Mouse (Mus musculus) cerebellum, postnatal 14 days (tissue): Measurements from ENCODE around the gene Slc46a2.
A peak's percentile ranks its signal among the peaks of the same experiment; 100 is the strongest.

Source experiments
- DNase-seq, 2 experiments: peaks; one replicate each; pipeline ENCODE4 v3.0.0; 2021; ENCODE audit warnings: mixed read lengths in 2 of 2

Slc46a2 gene

DNA sequence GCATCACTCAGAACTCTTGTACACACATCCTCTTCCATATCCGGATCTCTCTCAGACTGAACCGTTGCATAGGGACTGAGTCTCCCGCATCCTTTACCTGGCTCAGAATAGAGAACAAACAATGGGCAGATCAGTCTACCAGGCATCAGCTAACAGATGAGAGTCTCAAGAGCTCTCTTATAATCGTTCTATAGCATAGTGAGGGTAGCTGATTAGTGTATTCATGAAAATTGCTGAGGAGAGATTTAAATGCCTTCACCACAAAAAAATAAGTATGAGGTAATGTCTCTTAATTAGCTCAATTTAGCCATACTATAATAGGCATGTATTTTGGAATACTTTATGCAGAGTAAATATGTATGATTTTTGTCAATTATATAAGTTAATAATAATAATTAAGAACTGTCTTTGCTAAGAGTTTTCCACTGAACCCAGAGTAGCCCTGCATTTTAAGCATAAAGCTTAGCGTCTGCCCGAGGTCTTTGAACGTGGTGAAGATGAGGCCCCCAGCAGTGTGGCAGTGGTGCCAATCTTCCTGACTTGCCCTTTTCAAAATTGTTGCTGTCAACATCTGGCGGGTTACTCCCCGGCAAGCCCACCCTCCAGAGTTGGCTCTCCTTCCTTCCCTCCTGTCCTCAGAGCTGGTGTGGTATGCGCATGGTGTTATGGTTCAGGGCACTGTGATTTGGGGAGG is 23.0 kb downstream of the Slc46a2 start:
- DNase-seq, result no peak

DNA sequence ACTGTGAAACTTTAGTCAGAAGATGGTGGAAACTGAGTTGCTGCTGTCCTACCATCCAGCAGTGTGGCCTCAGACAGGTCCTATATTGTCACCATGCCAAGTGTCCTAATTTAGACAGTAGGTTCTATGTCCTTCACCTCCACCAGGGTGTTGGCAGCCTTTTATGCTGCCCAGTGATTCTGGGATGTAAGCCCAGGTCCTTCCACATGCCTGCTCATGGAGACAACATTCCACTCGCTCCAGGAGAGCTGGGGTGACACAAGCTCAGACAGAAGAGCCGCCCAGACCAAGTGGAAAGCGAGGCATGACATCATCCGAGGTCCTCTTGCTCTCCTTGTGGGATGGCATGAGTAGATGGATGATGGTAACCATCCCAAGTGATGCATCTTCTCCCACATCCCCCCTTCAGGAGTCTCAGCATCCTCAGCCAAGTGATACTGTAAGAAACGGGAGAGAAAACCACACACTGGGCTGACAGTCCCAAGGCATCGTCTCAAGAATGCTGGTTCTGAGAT is 24.7 kb downstream of the Slc46a2 start:
- peak; percentile 74 to 88 for DNase-seq

DNA sequence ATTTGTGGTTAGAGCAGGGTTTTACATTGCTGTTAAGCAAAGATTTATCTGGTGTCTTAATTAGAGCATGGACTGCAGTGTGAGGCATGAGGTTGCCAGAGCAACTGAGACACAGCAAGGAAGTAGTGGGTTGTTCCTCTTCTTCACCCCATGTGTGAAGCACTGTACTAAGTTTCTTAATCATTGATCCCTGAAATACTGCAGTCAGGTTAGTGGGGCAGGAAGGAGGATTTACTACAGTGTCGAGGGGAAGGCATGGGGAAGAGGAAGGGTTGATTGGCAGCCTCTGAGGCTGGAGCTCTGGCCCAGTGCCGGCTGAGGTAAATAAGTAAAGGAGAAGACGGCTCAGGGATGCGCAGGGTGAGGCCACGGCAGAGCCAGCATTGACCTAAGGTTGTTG is 26.8 kb downstream of the Slc46a2 start:
- no peak for DNase-seq

DNA sequence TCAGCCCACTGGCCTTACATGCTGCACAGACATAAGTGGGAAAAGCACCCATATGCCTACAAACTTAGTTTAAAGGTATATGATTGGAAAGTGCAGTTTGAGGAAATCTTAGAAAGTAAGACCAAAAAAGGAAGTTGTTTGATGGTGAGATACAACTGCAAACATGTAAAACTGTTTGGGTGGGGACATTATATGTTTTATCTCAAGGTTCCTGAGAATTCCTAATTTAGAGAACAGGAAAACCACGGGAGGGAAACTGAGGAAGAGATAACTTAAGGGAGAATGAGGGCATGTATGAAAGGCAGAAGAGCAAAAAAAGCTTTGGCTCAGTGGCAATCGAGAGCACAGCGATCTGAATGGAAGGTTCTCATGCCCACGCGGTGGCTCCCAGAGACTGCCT is 27.8 kb downstream of the Slc46a2 start:
- no peak for DNase-seq

DNA sequence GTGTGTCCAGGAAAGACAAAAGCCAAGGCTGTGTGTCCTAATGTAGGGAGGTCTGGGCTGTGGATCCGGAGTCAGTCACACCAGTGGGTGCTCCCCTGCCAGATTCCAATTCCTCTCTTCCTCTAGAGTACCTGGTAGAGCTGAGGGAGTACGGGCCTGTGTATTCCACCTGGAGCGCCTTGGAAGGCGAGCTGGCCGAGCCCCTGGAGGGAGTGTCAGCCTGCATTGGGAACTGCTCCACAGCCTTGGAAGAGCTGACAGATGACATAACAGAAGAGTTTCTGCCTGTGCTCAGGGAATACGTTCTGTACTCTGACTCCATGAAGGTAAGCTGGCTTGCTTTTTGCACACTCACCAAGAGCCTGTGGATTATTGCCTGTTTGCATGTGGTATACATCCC is 28.6 kb downstream of the Slc46a2 start:
- DNase-seq, result no peak

DNA sequence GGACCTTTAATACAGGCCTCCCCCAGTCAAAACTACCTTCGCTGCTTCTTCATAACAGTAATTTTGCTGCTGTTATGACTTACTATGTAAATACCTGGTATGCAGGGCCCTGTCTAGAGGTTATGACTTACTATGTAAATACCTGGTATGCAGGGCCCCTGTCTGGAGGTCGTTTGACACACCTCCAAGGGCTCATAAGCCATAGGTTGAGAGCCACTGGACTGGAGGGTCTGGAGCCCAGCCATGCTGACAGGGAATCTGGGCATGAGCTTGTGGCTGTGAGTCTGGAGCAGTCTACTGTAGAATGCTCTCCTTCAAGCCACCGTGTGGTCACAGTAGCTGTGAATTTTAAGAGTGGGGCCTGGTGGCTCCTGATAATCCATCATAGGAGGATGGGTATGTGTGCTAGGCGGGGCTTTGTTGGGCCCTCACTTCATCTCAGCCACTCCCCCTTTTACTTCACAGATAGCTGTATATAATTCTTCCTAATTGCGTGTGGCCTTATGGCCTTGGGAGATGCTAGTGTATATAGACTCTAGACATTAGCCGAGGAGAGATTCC is 30.6 kb downstream of the Slc46a2 start:
- DNase-seq, result no peak

DNA sequence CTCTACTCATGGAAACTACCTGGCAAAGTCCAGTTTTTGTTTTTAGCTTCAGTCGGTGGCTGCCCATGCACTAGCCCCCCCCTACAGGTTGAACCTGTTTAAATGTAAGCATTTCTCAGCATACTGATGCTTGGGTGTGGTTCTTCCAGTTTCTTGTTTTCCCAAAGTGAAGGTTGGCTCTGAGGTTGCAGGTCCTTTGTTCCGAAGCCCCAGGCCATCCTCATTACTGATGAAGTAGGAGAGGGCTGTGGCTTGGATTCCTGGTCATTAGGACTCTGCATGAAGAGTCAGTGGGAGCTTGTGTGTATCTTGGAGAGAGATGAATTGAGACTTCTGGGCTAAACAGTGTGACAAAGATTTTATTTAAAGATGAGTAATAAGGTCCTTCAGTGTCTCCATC is 33.6 kb downstream of the Slc46a2 start:
- DNase-seq, result peak in 1 of 2 experiments; percentile 37

DNA sequence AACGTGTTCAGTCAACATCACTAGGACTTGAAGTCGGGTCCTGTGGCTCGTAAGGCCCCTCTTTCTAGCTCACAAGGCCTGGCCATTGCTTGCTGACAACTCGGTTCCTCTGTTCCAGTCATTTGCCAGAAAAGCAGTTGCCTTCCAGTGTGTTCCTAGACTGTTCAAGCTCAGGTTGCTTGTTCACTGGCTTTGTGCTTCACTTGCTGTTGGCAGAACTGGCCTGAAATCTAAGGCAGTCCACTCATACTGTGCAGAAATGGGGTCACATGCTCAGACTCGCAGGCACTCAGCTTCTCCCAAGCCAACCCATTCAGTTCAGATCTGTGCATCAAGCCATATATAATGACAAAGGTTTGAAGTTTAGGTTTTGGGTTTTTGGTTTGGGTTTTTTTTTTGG is 34.1 kb downstream of the Slc46a2 start:
- DNase-seq, result peak; percentile 45 to 66

DNA sequence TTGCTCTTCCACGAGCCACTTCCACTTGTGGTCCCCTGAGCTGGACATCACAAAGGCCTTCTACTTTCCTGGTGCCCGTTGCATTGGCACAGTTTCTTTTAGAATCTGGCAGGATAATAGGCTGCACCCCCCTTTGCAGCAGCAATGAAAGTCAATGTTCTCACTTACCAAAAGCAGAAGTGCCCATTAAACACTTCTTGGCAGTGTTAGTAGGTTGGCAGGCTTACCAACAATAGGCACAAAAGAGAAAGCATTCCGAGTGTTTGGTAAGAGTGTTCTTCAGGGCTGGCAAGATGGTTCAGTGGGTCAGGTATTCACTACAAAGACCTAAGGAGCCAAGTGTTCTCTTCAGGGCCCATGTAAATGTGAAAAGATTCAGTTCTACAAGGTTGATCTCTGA is 35.4 kb downstream of the Slc46a2 start:
- no peak for DNase-seq

DNA sequence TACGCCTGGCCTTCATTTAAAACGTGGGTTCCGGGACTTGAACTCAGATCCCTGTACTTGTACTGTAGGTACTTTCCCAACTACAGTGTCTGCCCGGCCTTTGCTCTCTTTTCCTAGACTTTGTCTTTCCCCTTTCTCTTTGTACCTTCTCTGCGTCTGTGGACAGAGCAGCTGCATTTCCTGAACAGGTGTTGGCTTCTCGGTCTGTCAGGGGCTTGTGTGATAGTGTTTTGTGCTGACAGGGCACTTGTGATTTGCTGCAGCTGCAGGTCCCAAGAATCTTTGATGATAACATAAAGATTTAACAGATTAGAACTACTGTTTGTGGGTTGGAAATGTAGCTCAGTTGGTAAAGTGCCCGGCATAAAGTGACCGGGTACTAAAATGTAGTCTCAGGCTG is 36.3 kb downstream of the Slc46a2 start:
- DNase-seq, result no peak

DNA sequence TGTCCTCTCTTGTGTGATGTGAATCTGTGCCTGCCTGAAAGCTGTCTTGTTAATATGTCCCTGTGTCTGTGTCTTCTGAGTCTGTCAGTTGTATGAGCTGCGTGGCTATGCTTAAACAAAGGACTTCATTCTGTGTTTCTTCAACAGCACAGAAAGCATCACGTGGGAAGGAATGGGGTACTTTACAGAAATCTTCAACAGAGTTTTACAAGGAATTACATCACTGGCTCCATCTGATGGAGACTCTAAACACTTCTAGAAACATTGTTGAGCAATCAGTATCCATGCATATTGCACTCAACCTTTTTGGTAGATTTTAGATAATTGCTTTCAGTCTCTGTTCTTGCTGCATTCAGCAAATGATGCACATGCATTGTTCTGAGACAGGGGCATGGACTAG is 37.8 kb downstream of the Slc46a2 start:
- DNase-seq, result no peak

DNA sequence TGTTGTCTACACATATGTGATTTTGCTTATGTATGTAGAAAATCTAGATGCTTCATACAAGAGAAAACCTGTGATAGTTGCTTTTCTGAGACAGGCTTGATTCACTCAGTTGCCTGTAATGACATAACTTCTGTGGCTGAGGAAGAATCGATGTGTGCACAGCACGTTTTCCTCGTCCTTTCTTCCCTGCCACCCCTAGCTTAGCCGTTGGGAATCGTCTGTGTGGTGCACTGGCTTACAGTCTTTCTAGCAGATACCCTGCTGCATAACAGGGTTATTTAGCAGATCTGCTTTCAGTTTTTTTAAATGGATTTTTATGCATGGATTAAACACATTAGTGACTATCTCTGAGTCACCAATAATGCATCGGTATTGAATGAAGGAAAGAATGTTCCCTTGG is 38.3 kb downstream of the Slc46a2 start:
- DNase-seq, result no peak

DNA sequence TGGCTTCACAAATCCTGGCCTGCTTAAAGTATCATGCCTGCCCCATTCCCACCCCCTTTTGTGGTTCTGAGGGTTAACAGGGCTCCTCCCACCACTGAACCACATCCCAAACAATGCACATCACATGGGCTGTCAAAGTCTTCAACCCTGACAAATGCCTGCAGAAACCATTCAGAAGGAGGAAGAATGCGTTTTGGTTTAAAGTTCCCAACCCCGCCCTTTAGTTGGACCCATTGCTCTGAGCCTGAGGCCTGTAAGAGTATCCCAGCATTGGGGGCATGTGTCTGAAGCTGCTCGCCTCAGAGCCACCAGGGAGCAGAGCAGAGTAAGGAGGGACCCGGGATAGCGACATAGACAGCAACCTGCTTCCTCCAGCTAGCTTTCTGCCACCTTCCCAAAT is 41.0 kb downstream of the Slc46a2 start:
- DNase-seq, result no peak

DNA sequence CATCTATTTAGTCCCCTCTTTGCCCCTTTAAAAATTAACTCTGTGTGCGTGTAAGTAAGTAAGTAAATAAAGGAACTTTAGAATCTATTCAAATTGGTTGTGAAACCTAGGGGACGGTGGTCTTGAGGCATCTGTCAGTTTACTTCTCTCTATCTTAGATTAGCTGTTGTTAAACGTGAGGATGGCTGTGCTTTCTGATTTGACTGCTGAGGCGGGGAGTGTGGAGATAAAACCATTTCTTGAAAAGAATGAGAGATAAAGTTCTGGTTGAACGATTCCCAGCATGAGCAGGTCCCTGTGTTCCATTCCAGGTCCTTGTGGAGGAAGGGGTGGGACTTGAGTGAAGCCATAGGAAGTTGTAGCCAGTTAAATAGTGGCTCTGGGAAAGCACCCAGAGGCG is 41.6 kb downstream of the Slc46a2 start:
- DNase-seq, result no peak

DNA sequence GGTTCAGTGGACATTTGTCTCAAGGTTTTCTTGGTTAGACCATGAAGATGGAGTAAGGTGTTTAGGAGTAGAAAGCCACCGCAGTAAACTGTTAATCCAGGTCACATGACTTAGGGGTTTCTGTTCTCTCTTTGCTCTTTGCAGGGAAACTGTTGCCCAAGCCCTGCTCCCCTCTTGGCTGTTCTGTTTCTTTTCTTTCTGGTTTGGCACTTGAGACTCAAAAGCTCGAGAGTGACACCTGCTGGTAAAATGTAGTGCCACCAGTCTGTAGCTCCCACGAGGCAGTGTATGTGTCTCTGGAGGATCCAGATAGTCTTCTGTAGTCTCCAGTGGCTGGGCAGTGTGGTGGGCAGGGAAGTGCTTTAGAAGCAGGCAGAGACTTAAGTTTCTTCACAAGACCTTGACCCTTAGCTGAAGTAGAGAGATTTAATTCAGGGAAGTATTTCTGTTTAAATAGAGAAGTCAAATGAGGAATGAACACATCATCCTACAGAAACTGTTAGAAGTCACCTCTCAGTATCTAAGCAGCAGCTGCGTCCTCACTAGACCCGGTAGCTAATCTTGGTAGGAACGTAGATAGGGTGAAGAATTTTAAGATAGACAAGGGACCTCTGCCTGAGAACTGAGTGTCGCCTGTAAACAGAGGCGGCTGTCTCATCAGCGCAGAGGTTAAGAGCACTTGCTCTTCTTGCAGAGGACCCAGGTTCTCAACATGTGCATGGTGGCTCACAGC is 43.8 kb downstream of the Slc46a2 start:
- peak; percentile 91 to 92 for DNase-seq

DNA sequence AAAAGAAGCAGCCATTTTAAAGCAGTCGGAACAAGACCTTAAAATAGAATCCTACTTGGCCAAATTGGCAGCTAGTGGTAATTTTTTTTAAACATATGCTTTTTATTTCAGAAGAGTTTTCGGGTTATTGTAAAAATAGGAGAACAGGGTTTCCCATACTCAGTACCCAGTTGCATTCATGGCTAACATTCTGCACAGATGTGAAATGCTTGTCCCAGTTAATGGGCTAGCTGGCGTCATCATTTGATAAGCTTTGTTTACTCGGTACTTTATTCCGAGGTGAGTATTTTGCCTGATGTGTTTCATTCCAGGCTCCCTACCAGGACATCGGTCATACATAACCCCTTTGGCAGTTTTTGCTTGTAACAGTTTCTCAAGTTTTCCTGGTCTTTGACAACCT is 44.4 kb downstream of the Slc46a2 start:
- no peak for DNase-seq

DNA sequence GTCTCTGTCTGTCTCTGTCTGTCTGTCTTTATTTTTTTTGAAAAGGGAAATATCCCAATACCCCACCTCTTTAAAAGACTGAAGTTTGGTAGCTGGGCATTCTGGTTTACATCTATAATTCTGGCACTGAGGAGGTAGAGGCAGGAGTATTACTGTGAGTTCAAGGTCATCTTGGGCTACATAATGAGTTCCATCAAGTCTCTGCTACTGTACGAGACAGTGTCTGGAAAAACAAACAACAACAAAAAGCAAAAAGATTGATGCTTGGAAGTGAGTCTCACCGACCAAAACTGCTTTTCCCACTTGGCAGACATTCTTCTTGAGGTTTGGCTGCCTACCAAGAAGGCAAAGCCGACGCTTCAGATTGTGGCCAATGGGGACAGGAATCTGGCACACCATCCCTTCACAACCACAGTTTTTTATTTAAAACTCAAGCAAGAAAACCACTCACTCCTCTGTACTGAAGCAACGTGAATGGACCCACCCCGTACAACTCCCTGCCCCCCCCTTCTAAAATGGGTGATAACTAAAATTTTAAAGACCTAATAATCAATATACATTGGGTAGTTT is 45.3 kb downstream of the Slc46a2 start:
- DNase-seq, result peak; percentile 54 to 73

DNA sequence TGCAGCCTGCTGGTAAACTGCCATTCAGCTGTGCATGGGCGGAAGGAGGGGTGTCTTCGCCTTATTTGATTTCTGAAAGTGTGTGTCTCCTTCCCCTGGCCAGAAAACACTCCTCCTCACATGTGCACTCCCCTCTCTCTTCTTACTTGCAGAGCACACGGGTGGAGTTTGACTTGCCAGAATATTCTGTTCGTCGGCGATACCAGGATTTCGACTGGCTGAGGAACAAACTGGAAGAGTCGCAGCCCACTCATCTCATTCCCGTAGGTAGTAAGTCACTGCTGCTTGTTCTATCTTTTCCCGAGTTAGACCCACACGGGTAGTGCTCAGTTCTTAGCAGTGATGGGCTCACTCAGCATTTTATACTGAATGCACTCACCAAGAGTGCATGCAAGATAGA is 46.8 kb downstream of the Slc46a2 start:
- DNase-seq, result no peak

DNA sequence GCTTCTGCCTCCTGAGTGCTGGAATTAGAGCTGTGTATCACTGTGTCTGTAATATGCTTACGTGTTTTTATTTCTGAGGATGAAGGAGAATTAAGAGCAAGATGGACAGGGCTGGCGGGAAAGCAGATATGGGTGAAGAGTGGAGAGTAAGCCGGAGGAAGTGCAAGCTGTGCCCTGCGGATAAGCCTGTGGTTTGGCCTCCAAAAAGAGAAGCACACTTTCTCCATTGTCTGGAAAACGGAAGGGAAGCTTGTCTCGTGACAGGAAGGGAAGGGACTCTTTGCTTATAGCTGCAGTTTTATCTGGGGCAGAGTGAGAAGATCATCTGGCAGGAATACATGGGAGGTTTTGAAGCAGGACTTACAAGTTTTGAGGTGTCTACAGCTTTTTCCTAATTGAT is 51.0 kb downstream of the Slc46a2 start:
- DNase-seq, result no peak

DNA sequence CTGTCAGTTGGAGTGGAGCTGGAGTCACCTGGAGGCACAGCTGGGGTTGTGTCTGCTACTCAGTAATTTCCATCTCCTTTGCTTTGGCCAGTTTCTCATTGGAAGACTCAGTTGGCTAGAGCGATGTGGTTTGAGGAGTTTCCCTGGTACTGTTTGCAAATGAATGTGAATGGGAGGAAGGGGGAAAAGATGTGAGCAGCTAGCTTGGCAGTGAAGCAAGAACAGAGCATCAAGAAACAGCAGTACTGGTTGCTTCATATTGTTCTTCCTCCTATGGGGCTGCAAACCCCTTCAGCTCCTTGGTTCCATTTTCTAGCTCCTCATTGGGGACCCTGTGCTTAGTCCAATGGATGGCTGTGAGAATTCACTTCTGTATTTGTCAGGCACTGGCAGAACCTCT is 52.5 kb downstream of the Slc46a2 start:
- DNase-seq, result no peak

DNA sequence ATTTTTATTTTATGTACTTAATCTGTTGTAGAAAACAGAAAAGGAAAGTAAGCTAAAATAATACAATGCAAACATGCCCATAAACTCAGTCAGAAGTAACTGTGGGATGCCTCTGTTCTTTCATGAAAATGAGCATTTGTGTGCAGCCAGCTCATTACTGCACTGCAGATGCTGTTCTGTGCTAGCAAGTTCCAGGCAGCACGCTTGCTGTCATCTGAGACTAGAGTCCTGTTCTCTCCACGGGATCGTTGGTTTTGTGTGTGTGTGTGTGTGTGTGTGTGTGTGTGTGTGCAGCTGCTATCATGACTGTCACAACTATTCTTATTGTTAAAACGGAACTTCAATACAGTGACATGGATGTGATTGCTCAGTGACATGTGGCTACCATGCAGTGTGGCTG is 53.0 kb downstream of the Slc46a2 start:
- DNase-seq, result no peak

DNA sequence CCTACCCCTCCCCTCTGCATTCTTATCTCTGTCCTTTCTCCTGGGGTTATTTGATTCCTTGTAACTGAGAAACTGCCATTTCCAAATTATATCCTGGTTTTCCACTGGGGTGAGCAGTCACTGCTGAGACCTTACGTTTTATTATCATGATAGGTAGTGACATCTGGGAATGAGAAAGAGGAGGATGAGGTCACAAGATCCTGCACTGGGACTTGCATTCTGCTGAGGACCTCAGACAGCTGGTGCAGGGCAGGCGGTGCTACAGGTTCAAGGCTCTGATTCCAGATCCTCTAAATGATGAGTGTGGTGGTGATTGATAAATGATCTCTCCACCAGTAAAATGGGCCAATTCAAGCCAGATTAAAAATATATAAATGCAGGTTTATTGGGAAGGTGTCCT is 54.4 kb downstream of the Slc46a2 start:
- DNase-seq, result no peak

DNA sequence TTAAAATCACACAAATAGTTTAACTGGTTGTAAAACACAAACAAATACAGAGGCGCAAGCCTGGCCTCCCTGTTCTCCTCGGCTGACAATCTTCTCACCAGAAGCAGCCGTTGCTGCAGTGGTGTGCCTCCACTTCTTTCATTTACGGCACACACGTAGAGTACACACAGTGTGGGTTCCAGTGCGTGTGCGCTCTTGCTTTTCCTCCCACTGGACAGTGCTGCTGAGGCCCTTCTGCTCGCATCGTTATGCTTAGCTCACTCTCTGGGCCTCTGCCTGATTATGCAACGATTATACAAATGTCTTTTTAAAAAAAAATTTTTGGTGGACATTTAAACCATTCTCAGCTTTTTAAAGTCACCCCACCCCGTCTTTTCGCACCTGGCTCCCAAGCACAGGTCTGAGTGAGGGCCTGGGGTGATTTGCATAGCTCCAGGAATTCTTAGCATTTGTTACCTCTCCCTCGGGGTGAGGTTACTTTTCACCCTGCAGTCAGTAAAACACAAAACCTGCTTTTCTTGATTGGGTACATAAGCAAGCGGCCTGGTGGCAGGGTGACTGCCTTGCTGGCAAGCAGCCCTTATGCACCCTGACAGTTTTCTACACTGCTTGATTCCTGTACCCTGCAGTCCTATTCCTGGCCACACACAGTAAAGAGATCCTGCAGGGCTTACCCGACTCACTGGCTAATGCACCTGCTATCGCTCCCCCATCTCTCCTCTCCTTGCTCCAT is 55.0 kb downstream of the Slc46a2 start:
- DNase-seq, result peak; percentile 59 to 81
